Mouse (Mus musculus): ENCODE measurements around the gene Taf1c. TPM values are rescaled to one million over a fixed set of nuclear protein-coding genes. Genes with fewer than 3 reads are reported as not detected.

Taf1c gene
- polyA plus RNA-seq, 1 experiment, result 19.2 TPM

Other genes with a start within 250 kb of the Taf1c start
- 23.2 and 30.1 TPM in 2 replicates for gene Mlycd, start 210.3 kb downstream of the Taf1c start, polyA plus RNA-seq (2012; rRNA removed)
- 55.2 and 117 TPM in 2 replicates for gene Osgin1, start 171.1 kb downstream of the Taf1c start, polyA plus RNA-seq (2012; rRNA removed)
- 0.63 and 0.90 TPM in 2 replicates for gene Necab2, start 158.5 kb downstream of the Taf1c start, polyA plus RNA-seq (2012; rRNA removed)
- 0.62 and 2.0 TPM in 2 replicates for gene Slc38a8, start 103.5 kb downstream of the Taf1c start, polyA plus RNA-seq (2012; rRNA removed)
- 54.3 and 69.2 TPM in 2 replicates for gene Mbtps1, start 46.5 kb downstream of the Taf1c start, polyA plus RNA-seq (2012; rRNA removed)
- gene Hsdl1, start 30.0 kb downstream of the Taf1c start, polyA plus RNA-seq (2012; rRNA removed), result 19.1 and 23.9 TPM in 2 replicates
- gene Dnaaf1, start 30.0 kb downstream of the Taf1c start, polyA plus RNA-seq (2012; rRNA removed), result 3.5 and 7.3 TPM in 2 replicates
- 0.12 and 0.62 TPM in 2 replicates for gene Adad2, start 7.5 kb upstream of the Taf1c start, polyA plus RNA-seq (2012; rRNA removed)
- gene Kcng4, start 30.5 kb upstream of the Taf1c start, polyA plus RNA-seq (2012; rRNA removed), result 0.86 and 0.89 TPM in 2 replicates
- gene Wfdc1, start 61.1 kb upstream of the Taf1c start, polyA plus RNA-seq (2012; rRNA removed), result 26.6 and 26.8 TPM in 2 replicates
- 7.9 and 9.5 TPM in 2 replicates for gene Atp2c2, start 94.8 kb upstream of the Taf1c start, polyA plus RNA-seq (2012; rRNA removed)
- gene Tldc1, start 173.2 kb upstream of the Taf1c start, polyA plus RNA-seq (2012; rRNA removed), result 7.3 and 9.0 TPM in 2 replicates
- gene Cotl1, start 235.3 kb upstream of the Taf1c start, polyA plus RNA-seq (2012; rRNA removed), result 241 and 255 TPM in 2 replicates